Mouse (Mus musculus) CD4-positive, CD25-positive, alpha-beta regulatory T cell, adult 4 months (primary cell): ENCODE results near the gene Sae1. TPM values are rescaled to one million over a fixed set of nuclear protein-coding genes. Genes with fewer than 3 reads are reported as not detected.

ENCODE experiments used
- ATAC-seq: one replicate; pipeline ENCODE4 v1.8.0; 2017
- polyA plus RNA-seq, 2 experiments: library from polyadenylated mRNA; unstranded; fragments of 100-300 nt; shearing (Covaris generic); gene quantifications; one replicate each; pipeline ENCODE4 v1.2.1; 2017

The Sae1 gene
- polyA plus RNA-seq, result 10 to 100 TPM; 69.0 to 85.6 TPM

DNA sequence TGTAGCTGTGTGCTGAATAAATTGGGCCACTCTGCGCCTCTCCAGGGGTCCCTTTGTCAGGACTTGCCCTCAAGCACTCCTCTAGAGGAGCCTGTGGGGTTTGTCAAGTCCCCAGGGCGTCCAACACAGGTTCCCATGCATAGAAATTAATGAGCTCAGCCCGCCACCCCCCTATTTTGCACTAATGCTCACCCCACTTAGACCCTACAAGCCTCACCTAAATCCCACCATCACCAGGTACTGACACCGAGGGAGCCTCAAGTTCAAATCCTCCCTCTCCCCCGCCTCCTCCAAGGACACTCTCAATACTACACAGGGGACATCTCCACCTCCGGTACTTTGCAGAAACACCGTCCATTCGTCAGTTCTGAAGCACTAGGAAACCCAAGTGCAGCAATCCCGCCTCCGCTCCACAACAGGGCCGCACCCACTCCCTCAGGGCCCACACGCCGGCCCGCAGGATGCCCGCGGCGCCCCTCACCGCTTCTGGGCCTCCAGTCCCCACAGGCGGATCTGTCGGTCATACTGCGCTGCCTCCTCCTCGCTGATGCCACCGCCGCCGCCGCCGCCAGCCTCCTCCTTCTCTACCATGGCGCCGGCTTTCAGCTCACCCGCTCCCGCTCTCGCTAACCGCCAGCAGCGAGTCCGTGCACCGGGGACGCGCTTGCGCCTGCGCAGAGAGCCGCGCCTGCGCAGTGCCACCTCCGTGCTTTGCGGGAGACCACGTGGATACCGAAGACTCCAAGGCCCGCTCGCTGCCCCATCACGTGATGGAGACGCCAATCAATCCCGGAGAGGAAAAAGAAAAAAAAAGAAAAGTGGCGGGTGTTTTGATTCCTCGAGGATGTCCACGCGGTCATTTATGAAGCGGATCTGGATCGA, at the start of gene Sae1:
TSS of gene Sae1 (minus strand) at position 647 of the 882 bp plus-strand sequence.
- peak; percentile 88 for ATAC-seq

DNA sequence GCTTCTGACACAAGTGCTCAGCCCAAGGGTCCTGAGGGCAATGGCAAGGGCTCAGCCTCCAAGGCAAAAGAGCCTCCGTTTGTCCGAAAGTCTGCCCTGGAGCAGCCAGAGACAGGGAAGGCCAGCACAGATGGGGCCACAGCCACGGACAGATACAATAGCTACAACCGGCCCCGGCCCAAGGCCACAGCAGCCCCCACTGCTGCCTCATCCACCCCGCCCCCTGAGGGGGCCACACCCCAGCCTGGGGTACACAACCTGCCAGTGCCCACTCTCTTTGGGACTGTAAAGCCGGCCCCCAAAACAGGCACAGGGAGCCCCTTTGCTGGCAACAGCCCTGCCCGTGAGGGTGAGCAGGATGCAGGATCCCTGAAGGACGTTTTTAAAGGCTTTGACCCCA, 47.5 kb upstream of the Sae1 start:
- no peak for ATAC-seq

DNA sequence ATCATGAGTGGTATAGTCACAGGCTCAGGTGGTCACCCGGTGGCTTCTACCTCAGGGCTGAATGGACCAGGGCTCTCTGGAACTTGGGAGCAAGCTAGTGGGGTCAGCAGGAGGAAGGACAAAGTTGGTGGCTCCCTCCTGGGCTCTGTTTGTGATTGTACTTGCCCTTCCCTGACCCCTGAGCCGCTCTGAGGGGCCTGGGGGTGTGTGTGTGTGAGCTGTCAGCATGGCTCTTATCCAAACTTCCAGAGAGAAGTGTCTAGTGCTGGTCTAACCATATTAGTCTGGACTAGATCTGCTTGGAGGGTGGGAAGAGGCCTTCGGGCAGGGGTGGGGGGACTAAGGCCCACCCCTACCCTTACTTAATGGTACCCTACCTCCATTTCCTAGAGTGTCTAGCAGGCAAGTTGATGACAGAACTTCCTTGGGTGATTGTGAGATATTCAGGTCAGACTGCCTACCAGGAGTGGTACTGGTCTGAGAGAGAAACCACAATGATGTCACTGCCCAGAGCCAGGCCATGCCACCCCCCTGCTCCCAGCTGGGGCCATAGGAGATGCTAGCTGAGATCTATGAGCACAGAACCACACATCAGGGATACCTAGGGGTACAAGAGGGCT, 45.9 kb upstream of the Sae1 start:
- no peak for ATAC-seq

DNA sequence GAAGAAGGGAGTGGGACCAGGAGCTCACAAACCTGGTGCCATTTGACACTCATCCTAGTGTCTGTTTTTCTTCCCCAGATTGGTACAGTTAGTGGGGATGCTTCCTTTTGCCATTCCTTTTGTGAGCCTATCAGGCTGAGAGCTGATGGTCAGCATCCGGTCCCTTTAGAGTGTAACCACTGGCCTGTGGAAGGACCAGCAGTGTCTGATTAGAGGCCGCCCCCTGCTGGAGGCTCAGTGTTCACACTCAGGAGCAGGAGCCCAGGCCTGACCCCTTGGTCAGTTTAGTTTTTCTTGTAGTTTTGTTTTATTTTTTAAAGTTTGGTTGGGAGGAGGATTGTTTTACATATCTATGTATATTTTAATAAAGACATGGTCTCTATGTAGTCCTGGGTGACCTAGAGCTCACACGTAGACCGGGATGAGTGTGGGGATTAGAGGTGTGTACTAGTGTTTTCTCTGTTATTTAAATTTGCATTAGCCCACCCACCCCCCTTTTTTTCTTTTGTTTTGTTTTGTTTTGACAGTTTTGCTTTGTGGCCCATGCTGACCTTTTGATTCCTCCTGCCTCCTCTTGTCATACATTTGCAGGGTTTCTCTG, 38.6 kb upstream of the Sae1 start:
- peak; percentile 51 for ATAC-seq

DNA sequence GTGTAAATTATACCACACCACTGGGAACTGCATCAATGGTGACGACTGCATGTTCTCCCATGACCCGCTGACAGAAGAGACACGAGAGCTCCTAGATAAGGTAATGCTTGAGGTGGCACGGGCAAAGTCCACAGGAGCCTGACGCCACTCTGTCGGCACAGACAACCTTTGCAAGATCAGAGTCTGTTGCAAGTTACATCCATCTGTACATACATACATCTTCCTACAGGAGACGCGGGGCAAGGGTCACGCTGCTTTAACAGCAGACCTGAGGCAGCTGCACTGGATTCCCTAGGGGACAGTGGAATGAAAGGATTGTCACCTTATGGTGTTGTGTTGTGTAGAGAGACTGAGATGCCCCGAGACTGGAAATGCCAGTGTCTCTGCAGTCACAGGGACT, 38.1 kb upstream of the Sae1 start:
- ATAC-seq, result no peak

DNA sequence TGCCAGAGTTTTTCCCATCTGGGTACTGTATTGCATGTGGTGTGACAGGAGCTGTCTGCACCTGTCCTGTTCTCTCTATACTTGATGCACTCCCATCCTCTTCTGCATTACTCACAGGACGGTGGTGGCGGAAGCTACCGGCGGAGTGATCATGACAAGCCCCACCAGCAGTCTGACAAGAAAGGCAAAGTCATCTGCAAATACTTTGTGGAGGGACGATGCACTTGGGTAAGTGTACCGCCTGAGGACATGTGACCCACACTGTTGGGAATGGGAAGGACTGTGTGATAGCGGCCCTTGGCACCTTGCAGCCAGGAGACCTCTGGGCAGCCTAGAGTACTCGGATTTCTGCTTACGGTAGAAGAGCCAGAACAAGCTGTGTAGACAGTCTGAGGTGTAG, 36.1 kb upstream of the Sae1 start:
- no peak for ATAC-seq

DNA sequence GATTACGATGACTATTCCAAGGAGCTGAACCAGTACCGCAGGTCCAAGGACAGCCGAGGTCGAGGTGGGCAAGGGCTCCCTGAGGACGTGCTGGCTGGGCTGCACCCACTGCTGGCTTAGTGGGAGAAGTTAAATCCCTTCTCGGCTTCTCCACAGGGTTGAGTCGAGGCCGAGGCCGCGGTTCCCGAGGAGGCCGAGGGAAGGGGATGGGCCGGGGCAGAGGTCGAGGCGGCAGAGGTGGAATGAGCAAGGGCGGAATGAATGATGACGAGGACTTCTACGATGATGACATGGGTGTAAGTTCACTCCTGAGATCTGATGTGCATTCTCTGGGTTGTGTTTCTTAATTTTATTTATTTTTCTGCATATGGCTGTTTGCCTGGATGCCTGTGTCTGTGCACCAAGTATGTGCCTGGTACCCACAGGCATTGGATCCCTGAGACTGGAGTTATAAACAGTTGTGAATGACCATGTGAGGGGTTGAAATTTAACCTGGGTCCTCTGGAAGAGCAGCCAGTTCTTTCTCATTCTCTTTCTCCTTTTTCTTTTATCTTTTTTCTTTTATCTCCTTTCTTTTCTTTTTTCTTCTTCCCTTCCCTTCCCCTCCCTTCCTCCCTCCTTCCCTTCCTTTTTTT, 34.7 kb upstream of the Sae1 start:
- ATAC-seq, result no peak

DNA sequence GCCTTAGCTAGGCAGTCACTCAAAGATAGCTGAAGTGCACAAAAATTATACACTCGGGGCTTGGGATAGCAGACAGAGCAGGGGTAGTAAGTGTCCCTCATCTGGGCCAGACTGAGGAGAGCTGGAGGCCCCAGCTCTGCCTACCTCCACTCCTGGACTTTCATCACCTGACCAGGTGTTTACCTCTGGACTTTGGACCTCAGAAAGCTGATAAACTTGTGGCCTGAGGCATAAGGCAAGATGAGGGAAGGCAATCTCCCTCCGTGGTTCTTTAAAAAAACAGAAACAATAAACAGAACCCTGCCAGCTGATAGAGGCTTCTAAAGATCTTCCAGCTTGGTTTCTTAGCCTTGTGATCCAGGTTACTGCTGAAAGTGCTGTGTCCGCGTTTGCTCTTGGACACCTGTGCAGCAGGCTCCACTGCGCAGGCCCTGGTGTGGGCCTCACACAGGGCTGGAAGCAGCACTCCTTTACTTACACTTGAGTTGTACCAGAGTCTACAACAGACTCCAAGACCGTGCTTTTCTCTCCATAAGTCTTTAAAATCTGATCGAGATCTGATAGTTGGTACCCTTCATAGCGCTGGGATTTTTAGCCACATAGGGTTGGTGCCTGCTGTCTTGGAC, 33.0 kb upstream of the Sae1 start:
- ATAC-seq, result no peak

DNA sequence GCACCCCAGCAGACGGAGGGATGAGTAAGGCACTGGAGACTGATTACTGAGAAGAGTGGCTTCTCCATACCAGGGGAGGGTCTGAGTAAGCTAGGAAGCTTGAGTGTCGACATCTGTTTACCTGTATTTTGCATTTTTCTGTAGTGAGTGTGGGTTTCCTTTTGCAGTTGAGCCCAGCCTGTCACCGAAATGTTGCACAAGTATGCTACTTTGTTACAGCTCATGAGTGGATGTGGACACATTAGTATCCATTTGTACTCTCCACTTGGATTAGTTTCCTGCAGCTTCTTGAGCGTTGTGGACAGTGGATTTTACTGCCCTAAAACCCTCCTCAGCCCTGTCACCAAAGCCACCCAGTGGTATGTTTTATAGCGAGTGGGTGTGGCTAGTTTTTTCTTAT, 31.1 kb upstream of the Sae1 start:
- ATAC-seq, result no peak

DNA sequence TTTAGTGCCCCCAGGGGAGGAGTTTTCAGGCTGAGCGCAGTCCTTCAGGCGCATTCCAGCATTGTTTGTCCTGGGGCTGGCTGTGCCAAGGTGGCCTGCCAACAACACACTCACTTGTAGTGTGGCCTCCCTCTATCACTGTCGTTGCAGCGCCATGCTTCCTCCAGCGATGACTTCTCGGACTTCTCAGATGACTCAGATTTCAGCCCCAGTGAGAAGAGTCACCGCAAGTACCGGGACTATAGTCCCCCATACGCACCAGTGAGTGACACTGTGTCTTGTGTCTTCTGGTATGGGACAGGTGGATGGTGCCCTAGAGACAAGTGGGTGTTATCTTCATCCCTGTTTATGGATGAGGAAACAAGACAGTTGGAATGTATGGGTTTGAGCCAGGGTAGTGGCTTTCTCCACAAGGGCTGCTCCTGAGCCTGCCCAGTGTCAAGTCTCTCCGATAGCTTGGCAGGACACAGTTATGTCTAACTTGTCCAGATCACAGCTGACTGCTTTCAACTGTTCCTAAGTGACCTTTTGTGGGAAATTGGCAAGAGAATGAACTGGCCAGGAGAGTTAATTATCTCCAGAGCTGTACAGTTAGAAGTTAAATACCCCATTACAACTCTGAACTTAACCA, 29.6 kb upstream of the Sae1 start:
- no peak for ATAC-seq

DNA sequence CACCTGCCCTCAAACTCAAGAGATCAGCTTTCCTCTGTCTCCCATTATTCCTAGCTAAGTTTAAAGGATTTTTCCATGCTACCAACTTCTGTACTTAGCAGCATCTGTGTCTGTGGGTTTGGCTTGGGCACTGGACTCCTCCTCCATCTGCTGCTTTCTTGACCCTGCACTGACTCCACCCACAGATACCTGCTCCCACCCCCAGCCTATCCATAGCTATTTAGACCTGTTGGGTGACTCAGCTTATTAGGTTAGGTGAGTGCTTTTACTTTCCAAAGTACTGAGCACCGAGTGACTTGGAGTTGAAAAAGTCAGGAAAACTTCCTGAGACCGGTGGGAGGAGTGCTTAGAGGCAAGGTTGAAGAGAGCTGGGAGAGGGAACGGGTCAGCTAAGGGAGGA, 27.8 kb upstream of the Sae1 start:
- no peak for ATAC-seq

DNA sequence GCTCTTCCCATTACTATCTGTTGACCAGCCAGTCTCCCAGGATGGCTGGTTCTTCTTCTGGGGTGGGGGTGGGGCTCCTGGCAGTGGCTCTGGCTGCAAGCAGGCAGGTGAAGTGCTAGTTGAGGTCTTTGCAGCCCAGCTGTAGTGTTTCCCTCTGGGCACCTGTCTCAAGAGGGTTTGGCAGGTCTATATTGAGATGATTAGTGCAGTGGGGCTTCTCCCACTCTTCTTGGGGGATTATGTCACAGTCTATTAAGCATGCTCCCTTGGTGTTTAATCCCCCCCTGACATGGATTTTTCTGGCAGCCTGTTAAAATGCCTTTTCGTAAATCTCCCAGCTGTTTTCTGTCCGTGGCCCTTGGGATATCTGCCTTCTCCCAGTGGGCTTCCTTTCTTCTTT, 25.3 kb upstream of the Sae1 start:
- no peak for ATAC-seq

DNA sequence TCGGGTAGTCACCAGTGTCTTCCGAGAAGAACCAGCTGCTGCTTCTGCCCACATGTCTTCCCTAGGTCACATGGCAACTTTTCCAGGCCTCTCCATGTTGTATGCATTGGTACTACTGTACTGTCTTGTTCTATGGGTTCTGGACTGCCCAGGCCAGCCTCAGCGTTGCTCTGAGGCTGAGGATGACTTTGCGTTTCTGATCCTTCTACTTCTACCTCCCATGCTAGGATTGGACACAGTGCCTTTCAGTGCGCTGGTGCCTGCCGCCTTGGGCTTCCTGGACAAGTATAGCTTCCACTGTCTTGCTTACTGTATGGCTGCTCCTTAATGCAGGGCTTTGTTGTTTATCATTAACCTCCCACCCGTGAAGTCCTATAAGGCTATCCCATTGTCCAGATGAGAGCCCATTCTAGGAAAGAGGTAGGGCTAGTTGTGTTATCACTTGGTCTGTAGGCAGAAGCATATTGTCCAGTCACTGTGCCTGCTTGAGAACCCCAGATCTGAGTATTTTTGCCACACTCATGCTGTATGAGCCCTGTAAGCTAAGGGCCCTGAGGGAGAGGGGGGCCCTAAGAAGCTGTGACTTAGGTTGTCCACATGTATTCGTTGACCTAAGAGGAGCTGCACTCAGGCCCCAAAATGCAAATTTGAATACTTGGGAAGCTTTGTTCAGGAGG, 24.8 kb upstream of the Sae1 start:
- no peak for ATAC-seq

DNA sequence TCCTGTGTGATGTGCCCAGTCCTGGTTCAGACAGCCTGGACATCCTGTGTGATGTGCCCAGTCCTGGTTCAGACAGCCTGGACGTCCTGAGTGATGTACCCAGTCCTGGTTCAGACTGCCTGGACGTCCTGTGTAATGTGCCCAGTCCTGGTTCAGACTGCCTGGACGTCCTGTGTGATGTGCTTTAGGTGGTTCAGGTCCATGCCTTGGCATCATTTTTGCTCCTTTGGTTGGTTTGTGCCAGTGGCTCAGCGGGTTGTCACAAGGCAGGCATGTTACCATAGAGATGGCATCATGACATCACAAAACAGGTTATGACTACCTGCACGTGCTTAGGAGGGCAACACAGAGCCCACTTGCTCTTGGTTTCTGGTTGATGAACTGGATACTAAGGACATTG, 23.5 kb upstream of the Sae1 start:
- no peak for ATAC-seq

DNA sequence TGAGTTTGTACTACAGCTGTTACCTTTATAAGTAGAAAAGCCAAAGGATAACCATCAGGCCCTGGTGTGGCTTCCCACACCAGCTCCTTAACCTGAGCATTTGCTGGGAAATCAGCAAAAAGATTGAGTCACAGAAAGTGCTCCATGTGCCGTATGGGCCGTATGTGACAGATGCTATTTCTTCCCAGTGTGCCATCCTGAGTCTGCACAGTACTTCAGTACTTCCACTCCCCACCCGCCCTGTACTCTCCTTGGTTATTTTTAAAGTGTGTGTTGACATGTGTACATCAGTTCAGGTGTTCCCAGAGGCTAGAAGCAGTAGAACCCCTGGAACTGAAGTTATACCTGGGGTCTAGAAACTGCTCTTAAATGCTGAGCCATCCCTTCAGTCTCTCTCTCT, 19.4 kb upstream of the Sae1 start:
- no peak for ATAC-seq

DNA sequence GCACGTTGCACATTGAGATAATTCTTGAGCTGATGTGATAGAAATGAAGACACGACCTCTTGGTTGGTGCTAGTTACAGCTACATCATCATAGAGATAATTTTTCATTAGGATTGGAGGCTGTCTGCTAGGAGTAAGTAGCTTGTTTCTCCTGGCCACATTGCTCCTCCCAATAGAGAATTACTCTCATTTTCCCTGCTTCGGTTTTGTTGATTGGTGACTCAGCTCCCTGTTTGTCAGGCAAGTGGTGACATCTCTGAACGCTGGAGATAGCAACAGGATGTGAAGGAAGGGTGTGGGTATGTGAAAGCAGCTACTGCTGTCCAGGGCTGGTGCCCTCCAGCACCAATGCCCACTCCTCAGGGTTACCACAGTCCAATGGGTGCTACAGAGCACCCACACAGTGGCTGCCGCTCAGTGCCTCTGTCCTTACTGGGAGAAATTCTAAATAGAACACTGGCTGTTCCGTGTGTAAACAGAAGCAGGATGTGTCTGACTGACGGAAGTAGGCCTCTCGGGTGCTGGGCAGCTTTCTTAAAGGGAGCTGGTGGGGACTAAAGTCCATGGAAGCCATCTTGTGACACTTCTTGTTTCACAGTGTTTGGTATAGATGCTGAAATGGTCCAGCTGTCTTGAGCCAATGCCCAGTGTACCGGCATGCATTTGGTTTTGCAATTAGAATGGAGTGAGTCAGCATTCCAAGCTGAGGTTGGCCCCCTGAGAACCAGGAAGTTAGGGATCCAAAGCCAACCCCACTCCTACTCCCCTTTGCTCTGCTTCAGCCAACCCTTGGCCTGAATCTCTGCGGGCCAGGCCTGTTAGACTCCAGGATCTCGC, 18.1 kb upstream of the Sae1 start:
- ATAC-seq, result peak; percentile 62

DNA sequence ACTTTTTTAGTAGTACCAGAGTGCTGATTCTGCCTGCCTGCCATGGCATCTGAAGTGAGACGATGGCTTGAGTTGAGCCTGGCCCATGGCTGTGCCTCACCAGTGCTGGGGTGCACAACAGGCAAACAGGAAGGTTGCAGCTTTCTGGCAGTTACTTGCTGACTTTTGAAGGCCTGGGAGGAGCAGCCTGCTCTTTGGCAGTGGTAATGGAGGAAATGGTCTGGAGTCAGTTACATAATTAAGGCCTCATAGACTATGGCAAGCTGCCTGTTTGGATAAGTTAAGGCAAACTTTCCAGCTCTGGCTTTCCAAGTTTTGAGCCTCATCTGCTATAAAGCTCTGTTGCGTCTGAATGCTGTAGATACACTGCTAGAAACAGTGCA, 17.5 kb upstream of the Sae1 start:
- no peak for ATAC-seq

DNA sequence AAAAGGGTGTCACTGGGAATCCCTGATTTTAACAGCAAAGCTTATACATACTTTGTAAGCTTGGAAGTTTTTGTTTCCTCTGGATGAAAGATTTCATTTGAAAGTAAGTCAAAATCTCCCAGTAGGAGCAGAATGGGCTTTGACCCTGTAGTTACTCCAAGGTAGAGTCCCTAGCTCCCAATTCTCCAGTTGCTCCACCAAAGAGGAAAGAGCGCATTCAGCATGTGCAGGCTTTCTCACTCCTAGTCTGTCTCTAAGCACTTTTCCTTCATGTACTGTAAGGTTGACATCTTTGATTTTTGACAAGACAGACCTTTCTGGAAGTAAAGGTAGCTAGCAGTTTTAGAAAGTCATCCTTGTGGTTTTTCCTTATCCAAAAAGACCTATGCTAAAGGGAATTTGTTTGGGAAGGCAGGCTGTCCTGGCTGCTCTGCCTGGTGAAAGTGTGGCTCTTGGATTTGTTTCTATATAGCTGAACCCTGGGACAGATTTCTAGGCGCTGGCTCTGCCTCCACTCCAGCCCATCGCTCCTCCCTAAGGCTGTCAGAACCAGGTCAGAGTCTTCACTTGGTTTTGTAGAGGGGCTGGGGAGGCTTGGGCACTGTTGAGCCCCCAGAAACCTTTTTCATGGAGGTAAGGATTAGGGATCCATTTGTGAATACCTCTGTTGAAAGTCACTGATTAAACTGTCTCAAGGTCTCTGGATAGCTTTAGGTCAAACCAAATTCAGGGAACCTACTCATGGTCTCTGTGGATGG, 16.9 kb upstream of the Sae1 start:
- ATAC-seq, result no peak

DNA sequence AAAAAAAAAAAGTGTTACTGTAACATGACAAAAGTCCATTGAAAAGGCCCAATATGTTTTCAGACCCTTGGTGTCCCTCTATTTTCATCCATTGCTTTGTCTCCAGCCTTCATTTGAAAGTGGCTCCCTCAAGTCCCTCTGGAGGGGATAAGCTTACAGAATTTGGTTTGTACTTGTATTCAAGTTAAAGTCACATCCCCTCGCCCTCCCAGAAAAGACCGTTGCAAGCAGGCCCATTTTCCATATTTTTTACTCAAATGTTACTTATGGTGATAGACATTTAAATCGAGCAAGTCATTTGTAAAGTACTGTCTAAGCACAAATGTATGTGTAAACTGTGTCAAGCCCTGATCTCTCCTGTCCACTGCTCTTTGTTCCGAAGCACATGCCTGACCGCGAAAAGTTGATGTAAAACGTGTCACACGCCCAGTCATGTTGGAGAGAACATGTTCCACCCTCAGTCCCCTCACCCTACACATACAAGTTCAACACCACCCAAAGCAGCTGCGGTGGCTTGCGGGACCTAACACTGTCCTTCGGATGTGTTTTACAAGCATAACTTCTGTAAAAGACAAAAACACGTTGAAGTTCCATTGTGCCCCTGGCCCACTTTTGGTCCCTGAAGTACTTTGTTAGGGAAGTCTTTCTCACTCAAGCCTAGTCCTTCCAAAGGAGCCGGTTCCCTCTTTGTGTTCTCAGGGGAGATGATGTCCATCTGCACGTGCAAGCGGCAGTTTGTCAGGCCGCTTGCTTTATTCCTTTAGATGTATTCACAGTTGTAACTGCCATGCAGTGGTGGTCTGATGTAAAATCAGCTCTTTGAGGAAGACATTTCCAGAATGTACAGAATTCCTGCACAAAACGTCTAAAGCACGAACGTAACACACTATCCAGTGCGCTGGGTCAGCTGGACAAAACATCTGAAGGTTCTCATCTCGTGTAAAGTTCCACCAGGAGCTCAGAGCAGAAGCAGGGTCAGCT, 15.7 kb upstream of the Sae1 start:
- no peak for ATAC-seq
